Mouse (Mus musculus) ES-Bruce4 (cell line): ENCODE measurements around the gene Itk. TPM values are rescaled to one million over a fixed set of nuclear protein-coding genes. Genes with fewer than 3 reads are reported as not detected.

Experiments used
- H3K27ac ChIP-seq: 2 replicates; pipeline ENCODE4 v1.5.1; 2012; ENCODE audit warnings: low read length, inconsistent platforms; ENCODE audit not compliant: insufficient read depth
- H3K27me3 ChIP-seq: 2 replicates; pipeline ENCODE4 v1.6.1; 2012; ENCODE audit warnings: mild to moderate bottlenecking, low read length, inconsistent platforms; ENCODE audit not compliant: control insufficient read depth, poor library complexity, insufficient read depth, severe bottlenecking
- H3K36me3 ChIP-seq: 2 replicates; pipeline ENCODE4 v1.6.1; 2012; ENCODE audit warnings: inconsistent platforms, mild to moderate bottlenecking, low read length, moderate library complexity; ENCODE audit not compliant: control insufficient read depth, poor library complexity, insufficient read depth, severe bottlenecking
- H3K4me1 ChIP-seq: one replicate; pipeline ENCODE4 v1.8.1; 2011; ENCODE audit warnings: low read length; ENCODE audit not compliant: control insufficient read depth, insufficient read depth
- H3K4me3 ChIP-seq: 2 replicates; pipeline ENCODE4 v1.5.1; 2011; ENCODE audit warnings: low read depth, mild to moderate bottlenecking, low read length
- H3K9ac ChIP-seq: 2 replicates; pipeline ENCODE4 v1.6.1; 2012; ENCODE audit warnings: low read depth, mild to moderate bottlenecking, inconsistent platforms; ENCODE audit not compliant: poor library complexity, severe bottlenecking
- H3K9me3 ChIP-seq: replicated peaks from 2 replicates; pipeline ENCODE4 v1.6.1; 2012; ENCODE audit warnings: mild to moderate bottlenecking, low read length, inconsistent platforms; ENCODE audit not compliant: control insufficient read depth, poor library complexity, insufficient read depth, severe bottlenecking
- CTCF ChIP-seq: IDR thresholded peaks from one replicate; pipeline ENCODE4 v1.8.1; 2011; ENCODE audit warnings: low read depth, low read length
- EP300 ChIP-seq: IDR thresholded peaks from 2 replicates; pipeline ENCODE4 v1.6.1; 2011; ENCODE audit warnings: low read depth, low read length; ENCODE audit not compliant: insufficient read depth
- POLR2A ChIP-seq: IDR thresholded peaks from one replicate; pipeline ENCODE4 v1.8.1; 2011; ENCODE audit warnings: low read length; ENCODE audit not compliant: insufficient read depth
- polyA plus RNA-seq: library from polyadenylated mRNA; stranded (reverse); fragments of >200 nt; gene quantifications from 2 replicates; pipeline ENCODE4 v1.2.4, GENCODE M21; 2011; ENCODE audit warnings: low read depth; ENCODE audit not compliant: missing spikeins, insufficient read depth, insufficient read length

The Itk gene
- polyA plus RNA-seq, 1 experiment: not detected

DNA sequence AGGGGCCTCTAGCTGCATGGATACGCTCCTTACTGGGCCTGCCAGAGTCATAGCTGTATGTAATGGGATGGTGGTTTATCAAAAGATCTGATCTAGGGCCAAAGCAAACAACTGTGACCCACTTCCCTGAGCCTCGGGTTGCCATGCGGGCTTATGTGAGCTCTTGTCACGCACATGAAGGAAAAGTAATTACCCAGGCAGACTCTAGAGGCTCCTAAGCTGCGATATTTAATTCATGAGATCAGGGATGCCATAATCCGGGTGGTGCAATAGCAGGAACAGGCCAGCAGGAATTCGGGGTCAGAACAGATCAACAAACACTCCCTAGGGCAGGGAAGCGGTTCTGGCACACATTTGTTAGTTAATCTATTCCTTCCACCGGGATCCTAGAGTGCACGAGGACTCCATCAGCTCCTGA is 98.3 kb downstream of the Itk start:
- Histone ChIP-seq H3K9me3 (no peaks in the 10 kb centered on the region), H3K9ac (no peak overlapping the region), H3K27me3 (no peaks in the 10 kb centered on the region), H3K4me1 (no peaks in the 10 kb centered on the region), H3K27ac (no peak overlapping the region), H3K36me3 (no peaks in the 10 kb centered on the region), H3K4me3 (no peak overlapping the region)
- TF ChIP-seq POLR2A (no peak), CTCF (no peak), EP300 (no peak)

DNA sequence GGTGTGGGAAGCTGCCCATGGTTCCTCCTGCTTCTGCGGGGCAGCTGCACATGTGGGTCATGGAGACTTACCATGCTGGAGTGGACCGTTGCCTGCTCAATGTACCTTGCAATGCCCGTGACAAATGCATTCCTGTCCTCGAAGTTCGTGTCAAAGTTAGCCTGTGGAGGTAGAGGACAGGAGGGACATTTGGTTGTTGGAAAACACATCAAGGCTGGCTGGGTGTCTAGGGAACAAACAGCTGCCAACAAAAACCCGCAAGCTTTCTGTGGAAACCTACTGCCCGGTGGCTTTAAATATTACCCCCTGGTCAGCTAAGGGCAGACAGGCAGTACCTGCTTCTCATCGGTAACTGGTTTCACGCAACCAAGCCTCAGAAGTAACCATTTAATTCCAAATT is 99.8 kb downstream of the Itk start:
- Histone ChIP-seq H3K9me3 (no peaks in the 10 kb centered on the region), H3K27ac (no peak overlapping the region), H3K4me3 (no peak overlapping the region), H3K4me1 (no peaks in the 10 kb centered on the region), H3K27me3 (no peaks in the 10 kb centered on the region), H3K36me3 (no peaks in the 10 kb centered on the region), H3K9ac (no peak overlapping the region)
- no peak for TF ChIP-seq CTCF
- no peak for TF ChIP-seq EP300

DNA sequence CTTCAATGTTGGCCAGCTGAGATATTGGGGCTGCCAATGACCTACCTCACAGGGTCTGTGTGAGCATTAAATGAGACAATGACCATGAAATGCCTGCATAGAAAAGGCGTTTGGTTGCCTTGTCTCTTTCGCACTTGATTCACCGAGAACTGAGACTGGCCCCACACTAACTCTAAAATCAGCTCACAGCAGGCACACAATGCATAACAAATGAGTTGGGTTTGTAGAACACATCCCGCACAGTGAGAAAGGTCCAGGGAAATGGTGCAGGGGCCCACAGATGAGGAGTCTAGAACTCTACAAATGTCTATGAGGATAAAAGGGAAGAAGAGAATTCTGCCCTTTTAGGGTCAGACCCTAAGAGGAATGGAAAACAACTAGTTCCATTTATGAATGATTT is 100.3 kb downstream of the Itk start:
- H3K4me3 ChIP-seq: no peak overlapping the region
- H3K36me3 ChIP-seq: no peaks in the 10 kb centered on the region
- H3K9ac ChIP-seq: no peak overlapping the region
- no peaks in the 10 kb centered on the region for H3K4me1 ChIP-seq
- no peak for TF ChIP-seq POLR2A
- no peak for TF ChIP-seq CTCF
- no peak for TF ChIP-seq EP300
- no peaks in the 10 kb centered on the region for H3K27me3 ChIP-seq
- H3K27ac ChIP-seq: no peak overlapping the region
- H3K9me3 ChIP-seq: no peaks in the 10 kb centered on the region

DNA sequence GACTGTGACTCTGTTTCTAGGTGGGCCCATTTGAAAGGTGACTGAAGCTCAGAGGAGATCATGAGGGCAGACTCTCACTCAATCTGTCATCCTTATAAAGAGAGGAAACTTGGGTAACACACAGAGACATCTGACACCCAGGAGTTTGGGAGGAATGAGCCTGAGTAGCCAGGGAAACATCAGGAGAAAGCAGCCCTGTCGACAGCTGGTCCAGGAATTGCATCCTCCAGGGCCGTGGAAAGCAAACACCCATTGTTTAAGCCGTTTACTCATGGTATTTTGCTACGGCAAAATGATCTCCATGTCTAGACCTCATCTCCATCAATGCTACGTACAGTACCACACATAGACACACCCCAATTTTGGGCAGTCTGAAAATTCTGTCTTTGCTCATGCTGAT is 101.2 kb downstream of the Itk start:
- Histone ChIP-seq H3K4me1 (no peaks in the 10 kb centered on the region), H3K9ac (no peak overlapping the region), H3K27me3 (no peaks in the 10 kb centered on the region), H3K36me3 (no peaks in the 10 kb centered on the region), H3K27ac (no peak overlapping the region), H3K9me3 (no peaks in the 10 kb centered on the region), H3K4me3 (no peak overlapping the region)
- TF ChIP-seq POLR2A (no peak), CTCF (no peak), EP300 (no peak)

DNA sequence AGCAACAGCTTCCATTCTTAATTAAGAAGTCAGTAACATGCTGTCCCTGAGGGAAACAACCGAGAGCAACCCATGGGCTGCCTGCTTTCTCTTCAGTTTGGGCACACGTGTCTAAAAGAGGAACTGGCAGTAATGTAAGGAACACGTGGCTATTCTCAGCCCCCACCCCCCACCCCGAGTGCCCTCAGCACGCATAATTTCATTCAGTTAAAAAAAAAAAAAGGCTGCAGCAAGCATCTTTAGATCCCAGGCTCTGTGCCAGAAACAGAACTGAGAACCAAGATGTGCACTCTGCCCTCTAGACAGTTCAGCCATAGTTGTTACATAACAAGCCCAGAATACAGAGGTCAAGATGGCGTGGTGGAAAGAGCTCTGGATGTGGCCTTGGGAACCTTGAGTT is 102.5 kb downstream of the Itk start:
- no peak overlapping the region for H3K27ac ChIP-seq
- H3K9ac ChIP-seq: no peak overlapping the region
- no peaks in the 10 kb centered on the region for H3K9me3 ChIP-seq
- TF ChIP-seq POLR2A: no peak
- TF ChIP-seq CTCF: no peak
- TF ChIP-seq EP300: no peak
- H3K27me3 ChIP-seq: no peaks in the 10 kb centered on the region
- H3K4me3 ChIP-seq: no peak overlapping the region
- no peaks in the 10 kb centered on the region for H3K4me1 ChIP-seq
- H3K36me3 ChIP-seq: no peaks in the 10 kb centered on the region; the same call in 1 of the 2 replicates

DNA sequence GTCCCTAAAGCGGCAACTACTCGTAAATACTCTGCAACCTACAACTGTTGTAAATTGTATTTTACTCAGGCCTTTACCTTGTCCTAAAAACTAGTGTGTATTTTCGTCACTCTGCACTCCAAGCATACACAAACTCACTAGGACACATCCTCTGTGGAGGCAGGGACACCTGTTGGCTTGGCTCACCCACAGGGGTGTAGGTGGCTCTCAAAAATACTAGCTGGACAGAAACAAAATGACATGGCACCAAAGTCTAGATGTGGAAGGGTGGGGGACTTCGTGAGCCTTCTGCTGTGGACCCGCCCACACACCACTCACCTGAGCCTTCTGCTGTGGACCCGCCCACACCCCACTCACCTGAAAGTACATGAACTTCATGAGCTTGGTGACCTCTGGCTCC is 105.5 kb downstream of the Itk start:
- TF ChIP-seq POLR2A (no peak), EP300 (no peak), CTCF (no peak)
- H3K36me3 ChIP-seq: no peaks in the 10 kb centered on the region; the same call in 1 of the 2 replicates
- H3K9me3 ChIP-seq: no peaks in the 10 kb centered on the region
- no peak overlapping the region for H3K4me3 ChIP-seq
- H3K27ac ChIP-seq: no peak overlapping the region
- H3K27me3 ChIP-seq: no peaks in the 10 kb centered on the region
- H3K4me1 ChIP-seq: no peaks in the 10 kb centered on the region
- no peak overlapping the region for H3K9ac ChIP-seq
